Mouse (Mus musculus) brain, embryonic 14.5 days (tissue): ENCODE data around the gene 4930550C14Rik.

Experiments
- CTCF ChIP-seq: fragments of 200-500 bp; IDR thresholded peaks from 2 replicates; pipeline ENCODE4 v1.5.1; 2012; ENCODE audit warnings: inconsistent platforms, mild to moderate bottlenecking, moderate library complexity, borderline replicate concordance; ENCODE audit not compliant: insufficient read depth, insufficient read length; ENCODE audit errors: extremely low read depth
- POLR2A ChIP-seq: fragments of 200-500 bp; IDR thresholded peaks from 2 replicates; pipeline ENCODE4 v1.6.1; 2012; ENCODE audit warnings: mild to moderate bottlenecking, inconsistent platforms, borderline replicate concordance; ENCODE audit not compliant: poor library complexity, insufficient read depth, insufficient read length, severe bottlenecking; ENCODE audit errors: extremely low read depth

GRCm38 (mm10) chr9:53378171-53378570, 24.0 kb upstream of the 4930550C14Rik start:
- TF ChIP-seq CTCF (no peak), POLR2A (no peak)
